Mouse (Mus musculus) ES-E14 (cell line): ENCODE results near the gene Yy1. TPM values are rescaled to one million over a fixed set of nuclear protein-coding genes. Genes with fewer than 3 reads are reported as not detected.
A peak's percentile ranks its signal among the peaks of the same experiment; 100 is the strongest.

Source experiments
- DNase-seq: peaks from one replicate; pipeline ENCODE4 v3.0.0-alpha.2; 2013; ENCODE audit warnings: low read depth, low spot score
- H3K27ac ChIP-seq: 2 replicates; pipeline ENCODE4 v1.5.1; 2012; ENCODE audit warnings: low read depth, mild to moderate bottlenecking, low read length, moderate library complexity, mixed read lengths; ENCODE audit not compliant: poor library complexity, insufficient read depth, severe bottlenecking
- H3K36me3 ChIP-seq: 2 replicates; pipeline ENCODE4 v1.6.1; 2012; ENCODE audit warnings: mild to moderate bottlenecking, low read length, moderate library complexity, mixed read lengths; ENCODE audit not compliant: control insufficient read depth, poor library complexity, insufficient read depth, severe bottlenecking
- H3K4me1 ChIP-seq, 2 experiments: fragments of 150-350 bp in 1 of 2; sonication (generic) in 1 of 2; 2 replicates each; pipeline ENCODE4 v1.6.1; 2012; ENCODE audit warnings: low read length in 2 of 2, mild to moderate bottlenecking in 1 of 2, mixed read lengths in 1 of 2; ENCODE audit not compliant: control insufficient read depth in 2 of 2, insufficient read depth in 2 of 2, poor library complexity in 1 of 2
- H3K4me3 ChIP-seq, 2 experiments: fragments of 150-350 bp in 1 of 2; sonication (generic) in 1 of 2; 2 replicates each; pipeline ENCODE4 v1.5.1; 2012; ENCODE audit warnings: low read length in 2 of 2, low read depth in 1 of 2, mild to moderate bottlenecking in 1 of 2, mixed read lengths in 1 of 2; ENCODE audit not compliant: insufficient read depth in 1 of 2, poor library complexity in 1 of 2, severe bottlenecking in 1 of 2
- H3K9ac ChIP-seq: 2 replicates; pipeline ENCODE4 v1.6.1; 2012; ENCODE audit warnings: low read depth, mild to moderate bottlenecking, low read length, mixed read lengths; ENCODE audit not compliant: poor library complexity, insufficient read depth, severe bottlenecking
- H3K9me3 ChIP-seq: fragments of 150-350 bp; sonication (generic); 2 replicates; pipeline ENCODE4 v1.6.1; 2012; ENCODE audit warnings: low read depth, mild to moderate bottlenecking, low read length; ENCODE audit not compliant: control insufficient read depth, insufficient read depth
- CHD2 ChIP-seq: IDR thresholded peaks from 2 replicates; pipeline ENCODE4 v1.6.1; 2014; ENCODE audit warnings: mild to moderate bottlenecking, low read depth, low read length, inconsistent platforms
- HCFC1 ChIP-seq: IDR thresholded peaks from 2 replicates; pipeline ENCODE4 v1.6.1; 2012; ENCODE audit warnings: low read length, inconsistent platforms, borderline replicate concordance; ENCODE audit not compliant: insufficient read depth
- MAFK ChIP-seq: IDR thresholded peaks from 2 replicates; pipeline ENCODE4 v1.6.1; 2014; ENCODE audit warnings: mild to moderate bottlenecking, low read depth, low read length, inconsistent platforms; ENCODE audit not compliant: insufficient read depth
- ZC3H11A ChIP-seq: IDR thresholded peaks from 2 replicates; pipeline ENCODE4 v1.6.1; 2012; ENCODE audit warnings: low read depth, mild to moderate bottlenecking, inconsistent platforms, low read length, borderline replicate concordance
- ZNF384 ChIP-seq: IDR thresholded peaks from 2 replicates; pipeline ENCODE4 v1.6.1; 2012; ENCODE audit warnings: low read depth, low read length, inconsistent platforms
- in situ Hi-C, 2 experiments: fragments of 600-800 bp; cut with MboI; formaldehyde crosslinking; loops; one replicate each; pipeline ENCODE4 v1.15.1; 2025; ENCODE audit warnings: low sequenced_read_pairs in 2 of 2, inconsistent platforms in 1 of 2; ENCODE audit not compliant: unreplicated experiment in 2 of 2
- total RNA-seq: library from RNA; depleted of rRNA; stranded (reverse); fragments of 300-350 nt; gene quantifications from 2 replicates; pipeline ENCODE4 v1.2.3, GENCODE M21; 2012

Gene Yy1
- total RNA-seq, 1 experiment = 40.5 TPM

DNA sequence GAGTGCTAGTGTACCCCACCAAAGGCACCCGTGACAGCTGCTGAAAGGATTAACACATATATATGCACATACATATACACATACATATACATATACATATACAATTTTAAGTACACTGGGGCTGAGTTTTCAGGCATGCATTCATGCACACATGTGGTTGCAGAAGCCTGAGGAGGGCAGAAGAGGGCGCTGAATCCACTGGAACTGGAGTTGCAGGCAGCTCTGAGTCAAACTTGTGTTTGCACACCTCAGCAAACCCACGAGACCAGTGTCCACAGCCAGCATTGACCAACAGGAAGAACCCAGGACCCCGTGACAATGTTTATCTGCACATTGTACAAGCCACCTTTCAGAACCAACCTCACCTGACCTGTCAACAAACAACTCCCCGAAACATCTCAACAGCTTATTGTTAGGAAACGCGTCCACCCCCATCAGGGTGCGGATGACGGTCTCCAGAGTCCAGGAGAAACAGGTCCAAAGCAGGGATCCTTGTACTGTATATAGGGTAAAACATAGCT lies 32.2 kb upstream of the Yy1 start:
- H3K9me3 ChIP-seq = no peaks in the 10 kb centered on the region
- H3K36me3 ChIP-seq = no peaks in the 10 kb centered on the region
- TF ChIP-seq MAFK (no peak), ZNF384 (no peak), CHD2 (no peak)
- no peak overlapping the region for H3K4me3 ChIP-seq
- peaks cover 0 to 12% of the 10 kb centered on the region in 2 experiments; a peak in 2 of 4 replicates for H3K4me1 ChIP-seq
- H3K27ac ChIP-seq = no peak overlapping the region
- no peak for DNase-seq
- no peak overlapping the region for H3K9ac ChIP-seq
- in situ Hi-C loops = no loop called here

DNA sequence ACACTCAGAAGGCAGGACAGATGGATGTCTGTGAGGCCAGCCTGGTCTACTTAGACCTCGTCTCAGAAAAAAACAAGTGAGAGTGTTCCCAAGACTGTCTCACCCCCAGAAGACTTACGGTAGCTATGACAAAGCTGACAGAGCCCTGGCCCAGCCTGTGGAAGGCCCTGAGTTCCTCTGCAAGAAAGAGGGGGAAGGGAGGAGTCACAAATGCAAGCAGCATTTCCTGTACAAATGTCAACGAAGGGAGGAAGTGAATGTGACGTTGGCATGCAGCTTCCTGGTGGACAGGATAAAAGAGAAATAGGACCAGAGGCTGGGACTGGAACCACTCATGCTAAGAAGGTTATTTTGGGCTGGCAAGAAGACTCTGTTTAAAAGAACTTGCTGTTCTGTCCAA lies 31.6 kb upstream of the Yy1 start:
- Histone ChIP-seq H3K36me3 (no peaks in the 10 kb centered on the region), H3K4me1 (peaks cover 0 to 15% of the 10 kb centered on the region in 2 experiments; a peak in 2 of 4 replicates), H3K9me3 (no peaks in the 10 kb centered on the region), H3K27ac (no peak overlapping the region), H3K4me3 (no peak overlapping the region), H3K9ac (no peak overlapping the region)
- in situ Hi-C loops = no loop called here
- TF ChIP-seq CHD2 = no peak
- TF ChIP-seq ZNF384 = no peak
- no peak for DNase-seq

DNA sequence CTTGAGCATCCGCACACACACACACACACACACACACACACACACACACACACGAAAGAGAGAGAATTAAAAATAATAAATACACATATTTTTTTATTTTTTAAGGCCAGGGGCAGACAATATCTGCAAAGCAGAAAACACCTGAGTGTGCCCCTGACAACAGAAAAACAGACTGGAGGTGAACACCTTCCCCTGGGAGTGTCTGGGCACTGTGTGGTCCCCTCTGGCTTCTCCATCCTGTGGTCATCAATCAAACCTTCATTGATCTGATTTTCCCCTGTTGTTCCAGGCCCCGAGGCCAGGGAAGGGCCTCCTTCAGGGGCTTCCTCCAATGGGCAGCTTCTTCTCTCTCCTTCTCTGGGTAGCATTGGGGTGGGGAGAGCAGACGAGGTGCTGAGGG lies 31.1 kb upstream of the Yy1 start:
- Histone ChIP-seq H3K4me3 (no peak overlapping the region), H3K9ac (no peak overlapping the region), H3K27ac (no peak overlapping the region), H3K4me1 (peaks cover 0 to 14% of the 10 kb centered on the region in 2 experiments; a peak in 2 of 4 replicates), H3K9me3 (no peaks in the 10 kb centered on the region), H3K36me3 (no peaks in the 10 kb centered on the region)
- no peak for DNase-seq
- in situ Hi-C loops = no loop called here
- TF ChIP-seq ZNF384 (no peak), MAFK (no peak), CHD2 (no peak), ZC3H11A (no peak), HCFC1 (no peak)

DNA sequence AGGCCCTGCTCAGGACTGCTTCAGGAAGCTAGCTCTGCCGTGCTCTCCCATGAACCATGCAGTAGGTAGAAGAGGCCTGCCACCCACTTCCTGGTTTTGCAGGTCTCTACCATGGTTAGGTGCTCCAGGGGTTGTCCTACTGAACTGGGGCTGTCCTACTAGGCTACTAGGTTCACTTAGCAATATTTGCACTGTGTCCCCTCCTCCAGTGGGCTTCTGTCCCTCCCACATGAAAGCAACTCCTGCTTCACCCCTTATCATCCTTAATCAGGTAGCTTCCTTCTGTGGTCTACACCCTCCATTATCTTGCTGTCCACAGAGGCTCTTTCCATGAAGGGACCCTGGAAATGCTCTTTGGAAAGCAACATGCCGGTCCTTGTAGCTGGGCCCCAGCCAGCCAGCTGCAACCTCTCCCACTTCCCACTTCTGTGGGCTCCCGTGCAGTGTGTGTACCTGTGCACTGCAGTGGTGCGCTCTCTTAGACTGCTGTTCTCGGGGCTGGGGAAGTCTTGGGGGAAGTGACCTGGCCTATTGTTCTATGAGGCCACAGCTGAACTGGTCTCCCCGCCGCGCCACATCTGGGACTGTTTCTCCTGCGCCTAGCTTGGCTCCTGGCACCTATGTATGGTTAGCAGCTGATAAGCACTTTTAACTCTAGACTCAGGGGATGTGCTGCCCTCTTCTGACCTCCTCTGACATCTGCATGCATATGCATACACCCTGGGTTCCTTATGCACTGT lies 29.5 kb upstream of the Yy1 start:
- H3K4me3 ChIP-seq = no peak overlapping the region
- TF ChIP-seq ZC3H11A (peak; percentile 22; the same call in 1 of the 2 replicates), ZNF384 (no peak)
- no peak overlapping the region for H3K27ac ChIP-seq
- H3K4me1 ChIP-seq = peaks cover 0 to 14% of the 10 kb centered on the region in 2 experiments; a peak in 2 of 4 replicates
- no peak overlapping the region for H3K9ac ChIP-seq
- DNase-seq = peak; percentile 41
- H3K9me3 ChIP-seq = no peaks in the 10 kb centered on the region
- no peaks in the 10 kb centered on the region for H3K36me3 ChIP-seq
- in situ Hi-C loops = no loop called here
